Mouse (Mus musculus) forebrain, postnatal 0 days (tissue): ENCODE results near the gene Cyb561d2. TPM values are rescaled to one million over a fixed set of nuclear protein-coding genes. Genes with fewer than 3 reads are reported as not detected.

Experiments
- ATAC-seq: fragments of 200-750 bp; cut with Nextera tagmentation; 2 replicates; pipeline ENCODE4 v1.8.0; 2017; ENCODE audit warnings: mild to moderate bottlenecking, moderate library complexity
- DNase-seq: peaks from one replicate; pipeline ENCODE4 v3.0.0-alpha.2; 2015
- H3K27ac ChIP-seq: fragments of 300-500 bp; sonication (generic); 2 replicates; pipeline ENCODE4 v1.5.1; 2014; ENCODE audit warnings: low read depth, mild to moderate bottlenecking, antibody characterized with exemption, low read length, moderate library complexity, mixed read lengths
- H3K27me3 ChIP-seq: fragments of 300-500 bp; sonication (generic); 2 replicates; pipeline ENCODE4 v1.6.1; 2014; ENCODE audit warnings: mild to moderate bottlenecking, low read length, mixed read lengths; ENCODE audit not compliant: insufficient read depth
- H3K36me3 ChIP-seq: fragments of 300-500 bp; sonication (generic); 2 replicates; pipeline ENCODE4 v1.6.1; 2014; ENCODE audit warnings: mild to moderate bottlenecking, moderate library complexity; ENCODE audit not compliant: insufficient read depth
- H3K4me1 ChIP-seq: fragments of 300-500 bp; sonication (generic); 2 replicates; pipeline ENCODE4 v1.6.1; 2014; ENCODE audit warnings: antibody characterized with exemption; ENCODE audit not compliant: insufficient read depth
- H3K4me2 ChIP-seq: fragments of 300-500 bp; sonication (generic); 2 replicates; pipeline ENCODE4 v1.6.1; 2014; ENCODE audit warnings: low read depth, mild to moderate bottlenecking, moderate library complexity
- H3K4me3 ChIP-seq: fragments of 300-500 bp; sonication (generic); 2 replicates; pipeline ENCODE4 v1.5.1; 2014; ENCODE audit warnings: low read depth, low read length, mixed read lengths
- H3K9ac ChIP-seq: fragments of 300-500 bp; sonication (generic); 2 replicates; pipeline ENCODE4 v1.6.1; 2014; ENCODE audit warnings: mild to moderate bottlenecking
- H3K9me3 ChIP-seq: fragments of 300-500 bp; sonication (generic); 2 replicates; pipeline ENCODE4 v1.6.1; 2016; ENCODE audit warnings: low read length
- CTCF ChIP-seq: sonication (generic); IDR thresholded peaks from 2 replicates; pipeline ENCODE4 v1.5.1; 2016; ENCODE audit warnings: antibody characterized with exemption, control low read depth, low read depth
- WGBS: fragments of 180-500 bp; shearing (Covaris S2); extraction: QIAGEN DNeasy Blood & Tissue Kit; methylation state at CpG from one replicate; pipeline ENCODE4 v1.1.7; 2014; 5-methylcytosine and 5-hydroxymethylcytosine counted together
- polyA plus RNA-seq: library from polyadenylated mRNA; unstranded; fragments of >200 nt; fragmentation: Nextera tagmentation; extraction: Ambion mirVana; gene quantifications from 2 replicates; pipeline ENCODE4 v1.2.1, GENCODE M21; 2015
- total RNA-seq: library from RNA; depleted of rRNA; stranded (reverse); fragments of >200 nt; gene quantifications from 2 replicates; pipeline ENCODE4 v1.2.3, GENCODE M21; 2014; rRNA removed

Cyb561d2 gene
- total RNA-seq (36.0 and 42.7 TPM in 2 replicates), polyA plus RNA-seq (47.0 and 48.3 TPM in 2 replicates)

GRCm38 (mm10) chr9:107541474-107542351 is at the start of gene Cyb561d2, which contains the start of gene Nprl2:
Gene Cyb561d2, minus strand, starts transcription at chr9:107542193.
Gene Nprl2, plus strand, starts transcription at chr9:107542226.
- peaks cover 23% of the 10 kb centered on the region for H3K4me1 ChIP-seq
- 1% methylated on average over 46 of the region's 46 CpGs for WGBS
- peaks cover 46% of the 10 kb centered on the region for H3K36me3 ChIP-seq
- no peaks in the 10 kb centered on the region for H3K27me3 ChIP-seq
- ATAC-seq (peak; percentile 94), DNase-seq (peak; percentile 96)
- H3K4me3 ChIP-seq, result peak within 1 kb of the TSS; percentile 65
- no peaks in the 10 kb centered on the region for H3K9me3 ChIP-seq
- peak within 1 kb of the TSS; percentile 54 for H3K27ac ChIP-seq
- peak within 1 kb of the TSS; percentile 62 for H3K9ac ChIP-seq
- peak within 1 kb of the TSS; percentile 68 for H3K4me2 ChIP-seq
- no peak; the same call in 1 of the 2 replicates for TF ChIP-seq CTCF

GRCm38 (mm10) chr9:107590773-107591060 is 48.7 kb upstream of the Cyb561d2 start:
- no peak for TF ChIP-seq CTCF
- Histone ChIP-seq H3K4me1 (peaks cover 6% of the 10 kb centered on the region; the same call in 1 of the 2 replicates), H3K9me3 (no peaks in the 10 kb centered on the region), H3K9ac (no peak overlapping the region), H3K4me3 (no peak overlapping the region), H3K27ac (no peak overlapping the region), H3K27me3 (no peaks in the 10 kb centered on the region), H3K4me2 (no peak overlapping the region), H3K36me3 (peaks cover 42% of the 10 kb centered on the region)
- ATAC-seq, result no peak
- 98% methylated on average over 6 of the region's 6 CpGs for WGBS
- no peak for DNase-seq

GRCm38 (mm10) chr9:107590058-107590772 is 48.2 kb upstream of the Cyb561d2 start:
- Histone ChIP-seq H3K27me3 (no peaks in the 10 kb centered on the region), H3K9ac (no peak overlapping the region), H3K4me1 (peaks cover 6% of the 10 kb centered on the region; the same call in 1 of the 2 replicates), H3K4me3 (no peak overlapping the region), H3K27ac (no peak overlapping the region), H3K9me3 (no peaks in the 10 kb centered on the region), H3K4me2 (no peak overlapping the region), H3K36me3 (peaks cover 42% of the 10 kb centered on the region)
- 88% methylated on average over 25 of the region's 25 CpGs for WGBS
- DNase-seq (no peak), ATAC-seq (no peak)
- no peak for TF ChIP-seq CTCF

GRCm38 (mm10) chr9:107587833-107588639 is 46.0 kb upstream of the Cyb561d2 start:
- H3K4me1 ChIP-seq, result peaks cover 6% of the 10 kb centered on the region; the same call in 1 of the 2 replicates
- TF ChIP-seq CTCF, result no peak
- peaks cover 30% of the 10 kb centered on the region for H3K36me3 ChIP-seq
- no peak for DNase-seq
- ATAC-seq, result peak; percentile 19
- H3K4me3 ChIP-seq, result peak overlapping the region; percentile 70
- no peaks in the 10 kb centered on the region for H3K9me3 ChIP-seq
- peak overlapping the region; percentile 52 for H3K9ac ChIP-seq
- peak overlapping the region; percentile 74 for H3K4me2 ChIP-seq
- H3K27ac ChIP-seq, result no peak overlapping the region
- H3K27me3 ChIP-seq, result no peaks in the 10 kb centered on the region
- 7% methylated on average over 33 of the region's 33 CpGs for WGBS

GRCm38 (mm10) chr9:107586974-107587832 is 45.2 kb upstream of the Cyb561d2 start, which contains the start of gene Ifrd2:
Gene Ifrd2, plus strand, starts transcription at chr9:107587642.
- ATAC-seq, result peak; percentile 99
- Histone ChIP-seq H3K36me3 (peaks cover 29% of the 10 kb centered on the region), H3K4me1 (peaks cover 6% of the 10 kb centered on the region; the same call in 1 of the 2 replicates), H3K9me3 (no peaks in the 10 kb centered on the region), H3K27ac (no peak within 1 kb of the TSS), H3K27me3 (no peaks in the 10 kb centered on the region), H3K4me2 (peak within 1 kb of the TSS; percentile 74), H3K4me3 (peak within 1 kb of the TSS; percentile 70), H3K9ac (peak within 1 kb of the TSS; percentile 52)
- peak; percentile 98 for DNase-seq
- no peak for TF ChIP-seq CTCF
- 14% methylated on average over 46 of the region's 46 CpGs for WGBS
